Mouse (Mus musculus) cerebellum, adult 2 months (tissue): ENCODE data around the gene Aldh1a2. TPM values are rescaled to one million over a fixed set of nuclear protein-coding genes. Genes with fewer than 3 reads are reported as not detected.
A peak's percentile ranks its signal among the peaks of the same experiment; 100 is the strongest.

Source experiments
- DNase-seq, 2 experiments: peaks; one replicate each; pipeline ENCODE4 v3.0.0; 2021
- H3K27ac ChIP-seq: fragments of 200-500 bp; 2 replicates; pipeline ENCODE4 v1.5.1; 2012; ENCODE audit warnings: low read length, control low read depth, inconsistent platforms; ENCODE audit not compliant: insufficient read depth
- H3K27me3 ChIP-seq: fragments of 200-500 bp; 2 replicates; pipeline ENCODE4 v1.6.1; 2012; ENCODE audit warnings: inconsistent platforms, mild to moderate bottlenecking, low read length, moderate library complexity; ENCODE audit not compliant: control insufficient read depth, insufficient read depth
- H3K4me1 ChIP-seq: fragments of 200-500 bp; 2 replicates; pipeline ENCODE4 v1.6.1; 2011; ENCODE audit warnings: low read length; ENCODE audit not compliant: control insufficient read depth, insufficient read depth
- H3K4me3 ChIP-seq: fragments of 200-500 bp; replicated peaks from 2 replicates; pipeline ENCODE3; 2011; ENCODE audit warnings: mild to moderate bottlenecking, low read depth, low read length, control low read depth; ENCODE audit not compliant: insufficient read depth
- CTCF ChIP-seq: fragments of 200-500 bp; IDR thresholded peaks from 2 replicates; pipeline ENCODE4 v1.5.1; 2011; ENCODE audit warnings: low read depth, mild to moderate bottlenecking, control low read depth, low read length, moderate library complexity, borderline replicate concordance; ENCODE audit not compliant: insufficient read depth
- POLR2A ChIP-seq: fragments of 200-500 bp; IDR thresholded peaks from 2 replicates; pipeline ENCODE4 v1.6.1; 2011; ENCODE audit warnings: low read length, control low read depth, borderline replicate concordance; ENCODE audit not compliant: insufficient read depth
- WGBS: fragments of 180-500 bp; shearing (Covaris S2); methylation state at CpG from one replicate; pipeline ENCODE4 v1.1.7; 2018; 5-methylcytosine and 5-hydroxymethylcytosine counted together
- polyA plus RNA-seq: library from polyadenylated mRNA; depleted of rRNA; stranded (reverse); fragments of >200 nt; gene quantifications from 2 replicates; pipeline ENCODE4 v1.2.3, GENCODE M21; 2012; rRNA removed

Aldh1a2 gene
- polyA plus RNA-seq = 3.3 and 7.1 TPM in 2 replicates

- no peak for TF ChIP-seq POLR2A
- Histone ChIP-seq H3K27ac (no peak within 1 kb of the TSS), H3K4me1 (no peaks in the 10 kb centered on the region), H3K27me3 (peaks cover 11% of the 10 kb centered on the region; the same call in 1 of the 2 replicates), H3K4me3 (no peak within 1 kb of the TSS)
- WGBS = 2% methylated on average over 95 of the region's 97 CpGs
- DNase-seq = peak in 1 of 2 experiments; percentile 16
Observed at GRCm38 (mm10) chr9:71215248-71216035, at the start of gene Aldh1a2. Gene Aldh1a2 (plus strand): TSS chr9:71215789.

GRCm38 (mm10) chr9:71166019-71166705, 49.4 kb upstream of the Aldh1a2 start:
- TF ChIP-seq CTCF (no peak), POLR2A (no peak)

GRCm38 (mm10) chr9:71166871-71167465, 48.6 kb upstream of the Aldh1a2 start:
- Histone ChIP-seq H3K27ac (no peak overlapping the region), H3K27me3 (no peaks in the 10 kb centered on the region), H3K4me1 (no peaks in the 10 kb centered on the region), H3K4me3 (no peak overlapping the region)
- TF ChIP-seq POLR2A = no peak
- TF ChIP-seq CTCF = no peak
- no peak for DNase-seq
- WGBS = 36% methylated on average over 5 of the region's 5 CpGs

More at GRCm38 (mm10) chr9:71166019-71166705, 49.4 kb upstream of the Aldh1a2 start:
- H3K27ac ChIP-seq = no peak overlapping the region
- no peak overlapping the region for H3K4me3 ChIP-seq
- DNase-seq = no peak
- no peaks in the 10 kb centered on the region for H3K27me3 ChIP-seq
- no peaks in the 10 kb centered on the region for H3K4me1 ChIP-seq
- 92% methylated on average over 5 of the region's 5 CpGs for WGBS

- Histone ChIP-seq H3K4me3 (no peak overlapping the region), H3K27ac (no peak overlapping the region), H3K4me1 (no peaks in the 10 kb centered on the region), H3K27me3 (no peaks in the 10 kb centered on the region)
- 10% methylated on average over 2 of the region's 2 CpGs for WGBS
- no peak for TF ChIP-seq CTCF
- no peak for TF ChIP-seq POLR2A
- DNase-seq = peak in 1 of 2 experiments; percentile 26
Observed at GRCm38 (mm10) chr9:71167473-71168215, 47.9 kb upstream of the Aldh1a2 start.

- 16% methylated on average over 12 of the region's 12 CpGs for WGBS
- Histone ChIP-seq H3K27me3 (no peaks in the 10 kb centered on the region), H3K27ac (no peak within 1 kb of the TSS), H3K4me3 (no peak within 1 kb of the TSS), H3K4me1 (no peaks in the 10 kb centered on the region)
- DNase-seq = no peak
- TF ChIP-seq POLR2A (no peak), CTCF (no peak)
Observed at GRCm38 (mm10) chr9:71168511-71168910, 47.1 kb upstream of the Aldh1a2 start, which contains the start of gene Aqp9. Gene Aqp9 (minus strand): TSS chr9:71168682.

- Histone ChIP-seq H3K4me1 (no peaks in the 10 kb centered on the region), H3K27ac (no peak overlapping the region), H3K27me3 (no peaks in the 10 kb centered on the region), H3K4me3 (no peak overlapping the region)
- TF ChIP-seq POLR2A (no peak), CTCF (no peak)
- DNase-seq = no peak
- WGBS = 70% methylated on average over 9 of the region's 9 CpGs
Observed at GRCm38 (mm10) chr9:71173533-71173932, 42.1 kb upstream of the Aldh1a2 start.

GRCm38 (mm10) chr9:71174316-71174975, 41.1 kb upstream of the Aldh1a2 start:
- no peak for DNase-seq
- Histone ChIP-seq H3K27me3 (no peaks in the 10 kb centered on the region), H3K4me1 (no peaks in the 10 kb centered on the region), H3K27ac (no peak overlapping the region), H3K4me3 (no peak overlapping the region)
- 81% methylated on average over 5 of the region's 5 CpGs for WGBS
- TF ChIP-seq CTCF (no peak), POLR2A (no peak)
